Mouse (Mus musculus): ENCODE data around the gene Nupr1l. TPM values are rescaled to one million over a fixed set of nuclear protein-coding genes. Genes with fewer than 3 reads are reported as not detected.

Nupr1l gene
- total and polyA plus RNA-seq, 3 experiments = 1.2 to 11.2 (median 4.0) TPM

DNA sequence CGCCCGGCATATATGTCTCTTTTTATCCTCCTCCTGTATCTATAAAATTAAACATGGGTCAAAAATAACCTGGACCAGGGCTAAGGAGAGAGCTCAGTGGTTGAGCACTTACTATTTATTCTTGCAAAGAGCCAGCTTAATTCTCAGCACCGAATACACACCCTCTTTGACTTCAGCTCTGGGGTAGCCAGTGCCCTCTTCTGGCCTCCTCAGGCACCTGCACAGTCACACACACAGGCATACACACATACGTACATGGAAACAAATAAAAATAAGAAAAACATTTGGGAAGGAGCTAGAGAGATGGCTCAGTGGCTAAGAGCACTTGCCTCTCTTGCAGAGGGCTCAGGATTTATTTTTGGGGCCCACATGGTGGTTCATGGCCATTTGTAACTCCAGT lies 13.6 kb downstream of the Nupr1l start:
- Histone ChIP-seq H3K27me3 (ENCODE audit: insufficient read depth, low read length) (no peaks in the 10 kb centered on the region), H3K4me1 (ENCODE audit: insufficient read depth, low read depth, low read length) (peaks cover 23% of the 10 kb centered on the region), H3K4me3 (ENCODE audit: low read depth, low read length) (no peak overlapping the region), H3K9me3 (replicated peaks) (no peaks in the 10 kb centered on the region), H3K36me3 (replicated peaks) (no peaks in the 10 kb centered on the region)
- ATAC-seq (ENCODE audit: extremely low read depth, insufficient number of reproducible peaks, low FRiP score, poor library complexity, severe bottlenecking) (no peak), DNase-seq (ENCODE audit: low spot score) (no peak)
- TF ChIP-seq GATA1 (IDR thresholded peaks at IDR 0.05; ENCODE audit: borderline replicate concordance, low read length) = no peak
- no peak for TF ChIP-seq POLR2AphosphoS5 (IDR thresholded peaks at IDR 0.05; ENCODE audit: insufficient replicate concordance, low read depth, low read length)
- no peak for TF ChIP-seq TAL1 (conservative IDR thresholded peaks at IDR 0.05; ENCODE audit: low read depth, low read length)
- TF ChIP-seq GATA2 (IDR thresholded peaks at IDR 0.05; ENCODE audit: borderline replicate concordance, low read depth, low read length) = no peak
- TF ChIP-seq CTCF (IDR thresholded peaks at IDR 0.05; ENCODE audit: low read depth, low read length) = no peak

DNA sequence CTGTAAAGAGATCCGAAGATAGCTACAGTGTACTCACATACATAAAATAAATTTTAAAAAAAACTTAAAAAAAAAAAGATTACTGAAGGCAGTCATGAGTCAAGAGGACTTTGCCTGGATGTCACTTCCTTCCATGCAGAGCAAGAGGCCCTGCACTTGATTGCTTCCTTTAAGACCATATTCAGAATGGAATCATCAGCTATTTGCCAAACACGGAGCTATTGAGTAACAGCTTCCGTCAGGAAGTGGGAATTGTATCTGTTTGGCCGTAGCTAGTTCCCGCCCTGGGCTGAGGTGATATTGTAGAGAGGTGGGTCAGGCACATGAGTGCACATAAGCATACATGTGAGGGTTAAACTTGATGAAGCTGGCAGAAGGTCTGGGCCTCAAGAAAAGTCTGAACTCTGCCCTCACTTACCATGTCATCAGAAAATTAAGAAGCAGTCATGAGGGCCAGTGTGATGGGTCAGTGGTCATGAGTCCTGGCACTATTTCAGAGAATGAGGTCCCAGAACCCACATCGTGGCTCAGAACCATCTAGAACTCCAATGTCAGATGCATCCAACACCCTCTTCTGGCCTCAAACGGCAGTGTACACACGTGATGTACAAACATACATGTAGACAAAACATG lies 16.6 kb downstream of the Nupr1l start:
- Histone ChIP-seq H3K4me3 (ENCODE audit: low read depth, low read length) (no peak overlapping the region), H3K4me1 (ENCODE audit: insufficient read depth, low read depth, low read length) (peaks cover 7% of the 10 kb centered on the region), H3K36me3 (replicated peaks) (no peaks in the 10 kb centered on the region), H3K27me3 (ENCODE audit: insufficient read depth, low read length) (no peaks in the 10 kb centered on the region), H3K9me3 (replicated peaks) (no peaks in the 10 kb centered on the region)
- ATAC-seq (ENCODE audit: extremely low read depth, insufficient number of reproducible peaks, low FRiP score, poor library complexity, severe bottlenecking) (no peak), DNase-seq (ENCODE audit: low spot score) (no peak)
- no peak for TF ChIP-seq CTCF (IDR thresholded peaks at IDR 0.05; ENCODE audit: low read depth, low read length)
- no peak for TF ChIP-seq GATA1 (IDR thresholded peaks at IDR 0.05; ENCODE audit: borderline replicate concordance, low read length)
- no peak for TF ChIP-seq TAL1 (conservative IDR thresholded peaks at IDR 0.05; ENCODE audit: low read depth, low read length)
- TF ChIP-seq GATA2 (IDR thresholded peaks at IDR 0.05; ENCODE audit: borderline replicate concordance, low read depth, low read length) = no peak
- TF ChIP-seq POLR2AphosphoS5 (IDR thresholded peaks at IDR 0.05; ENCODE audit: insufficient replicate concordance, low read depth, low read length) = no peak

DNA sequence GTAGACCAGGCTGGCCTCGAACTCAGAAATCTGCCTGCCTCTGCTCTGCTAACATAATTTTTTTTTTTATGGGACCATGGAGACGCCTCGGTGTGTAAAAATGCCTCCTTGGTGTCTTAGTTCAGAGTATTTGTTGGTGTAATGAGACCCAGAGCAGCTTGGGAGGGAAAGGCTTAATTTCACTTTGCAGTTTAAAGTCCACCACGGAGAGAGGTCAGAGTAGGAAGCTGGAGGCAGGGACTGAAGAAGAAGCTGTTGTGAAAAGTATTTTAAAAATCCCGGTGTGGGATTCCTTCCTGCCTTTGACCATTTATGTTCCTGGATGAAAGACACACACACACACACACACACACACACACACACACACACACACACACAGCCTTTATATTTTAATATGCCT lies 17.6 kb downstream of the Nupr1l start:
- H3K4me1 ChIP-seq (ENCODE audit: insufficient read depth, low read depth, low read length) = peaks cover 15% of the 10 kb centered on the region
- no peak for DNase-seq (ENCODE audit: low spot score)
- no peaks in the 10 kb centered on the region for H3K9me3 ChIP-seq (replicated peaks)
- no peaks in the 10 kb centered on the region for H3K36me3 ChIP-seq (replicated peaks)
- TF ChIP-seq GATA1 (IDR thresholded peaks at IDR 0.05; ENCODE audit: borderline replicate concordance, low read length) = no peak
- no peaks in the 10 kb centered on the region for H3K27me3 ChIP-seq (ENCODE audit: insufficient read depth, low read length)
- H3K4me3 ChIP-seq (ENCODE audit: low read depth, low read length) = no peak overlapping the region
- ATAC-seq (ENCODE audit: extremely low read depth, insufficient number of reproducible peaks, low FRiP score, poor library complexity, severe bottlenecking) = no peak

DNA sequence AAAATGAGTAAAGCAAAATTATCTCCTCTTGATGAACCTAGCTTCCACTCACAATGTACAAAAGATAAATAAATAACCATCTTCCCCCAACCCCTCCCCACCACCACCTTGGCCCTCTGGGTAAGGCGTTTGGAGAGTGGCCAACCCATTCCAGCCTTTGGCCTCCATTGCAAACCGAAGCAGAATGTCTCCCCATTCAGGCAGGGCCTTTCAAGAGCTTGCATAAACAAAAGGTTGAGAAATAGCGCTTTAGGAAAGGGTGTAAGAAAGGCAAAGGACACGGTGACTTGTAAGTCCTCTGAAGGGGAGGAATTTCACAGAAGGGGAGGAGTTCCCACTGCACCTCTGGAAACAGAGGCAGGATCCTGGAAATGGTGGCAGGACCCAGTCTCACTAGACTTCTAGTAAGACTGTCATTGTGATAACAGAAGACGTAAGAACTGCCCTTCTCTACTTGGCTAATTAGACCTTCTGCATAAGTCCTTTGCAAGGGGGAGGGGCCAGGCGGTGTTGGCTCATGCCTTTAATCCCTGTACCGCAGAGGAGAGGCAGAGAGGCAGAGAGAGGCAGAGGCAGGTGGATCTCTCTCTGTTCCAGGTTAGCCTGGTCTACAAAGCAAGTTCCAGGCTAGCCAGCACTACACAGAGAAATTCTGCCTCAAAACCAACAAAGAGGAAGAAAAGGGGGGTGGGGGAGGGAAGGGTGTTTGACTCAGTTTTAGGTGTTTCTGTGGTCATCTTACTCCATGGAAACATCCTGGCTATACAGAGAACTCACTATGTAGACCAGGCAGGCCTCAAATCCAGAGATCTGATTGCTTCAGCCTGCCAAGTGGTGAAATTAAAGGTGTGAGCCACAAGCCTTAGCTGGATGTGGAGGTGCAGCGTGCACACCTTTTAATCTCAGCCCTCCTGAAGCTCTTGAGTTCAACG lies 21.9 kb downstream of the Nupr1l start:
- H3K27me3 ChIP-seq (ENCODE audit: insufficient read depth, low read length) = no peaks in the 10 kb centered on the region
- peaks cover 15% of the 10 kb centered on the region for H3K4me1 ChIP-seq (ENCODE audit: insufficient read depth, low read depth, low read length)
- no peak for TF ChIP-seq GATA2 (IDR thresholded peaks at IDR 0.05; ENCODE audit: borderline replicate concordance, low read depth, low read length)
- TF ChIP-seq CTCF (IDR thresholded peaks at IDR 0.05; ENCODE audit: low read depth, low read length) = no peak
- no peak for TF ChIP-seq GATA1 (IDR thresholded peaks at IDR 0.05; ENCODE audit: borderline replicate concordance, low read length)
- TF ChIP-seq TAL1 (conservative IDR thresholded peaks at IDR 0.05; ENCODE audit: low read depth, low read length) = no peak
- no peak for TF ChIP-seq POLR2AphosphoS5 (IDR thresholded peaks at IDR 0.05; ENCODE audit: insufficient replicate concordance, low read depth, low read length)
- peaks cover 2% of the 10 kb centered on the region; the same call in 1 of the 2 replicates for H3K9me3 ChIP-seq (replicated peaks)
- H3K36me3 ChIP-seq (replicated peaks) = no peaks in the 10 kb centered on the region
- no peak overlapping the region for H3K4me3 ChIP-seq (ENCODE audit: low read depth, low read length)
- no peak for ATAC-seq (ENCODE audit: extremely low read depth, insufficient number of reproducible peaks, low FRiP score, poor library complexity, severe bottlenecking)
- DNase-seq (ENCODE audit: low spot score) = no peak

DNA sequence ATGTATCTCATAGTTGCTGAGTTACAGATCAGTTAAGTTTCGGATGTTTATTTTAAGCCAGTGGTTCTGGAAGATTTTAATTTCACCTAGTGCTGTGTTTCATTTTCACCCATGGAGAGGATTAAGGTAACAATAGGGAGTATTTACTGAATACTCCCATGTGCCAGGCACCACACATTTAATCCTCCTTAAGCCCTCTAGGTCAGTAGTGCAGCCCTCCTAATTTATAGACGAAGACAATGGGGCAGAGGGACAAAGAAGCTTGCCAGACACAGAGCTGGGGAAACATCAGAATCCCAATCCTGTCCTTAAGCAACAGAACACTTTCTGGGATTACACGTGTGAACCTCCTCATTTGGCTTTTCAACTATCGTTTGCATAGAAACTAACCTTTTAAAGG lies 28.6 kb downstream of the Nupr1l start:
- peaks cover 2% of the 10 kb centered on the region; the same call in 1 of the 2 replicates for H3K9me3 ChIP-seq (replicated peaks)
- peaks cover 22% of the 10 kb centered on the region for H3K4me1 ChIP-seq (ENCODE audit: insufficient read depth, low read depth, low read length)
- H3K36me3 ChIP-seq (replicated peaks) = no peaks in the 10 kb centered on the region
- ATAC-seq (ENCODE audit: extremely low read depth, insufficient number of reproducible peaks, low FRiP score, poor library complexity, severe bottlenecking) (no peak), DNase-seq (ENCODE audit: low spot score) (no peak)
- TF ChIP-seq GATA1 (IDR thresholded peaks at IDR 0.05; ENCODE audit: borderline replicate concordance, low read length) = no peak
- no peak for TF ChIP-seq CTCF (IDR thresholded peaks at IDR 0.05; ENCODE audit: low read depth, low read length)
- TF ChIP-seq GATA2 (IDR thresholded peaks at IDR 0.05; ENCODE audit: borderline replicate concordance, low read depth, low read length) = no peak
- TF ChIP-seq TAL1 (conservative IDR thresholded peaks at IDR 0.05; ENCODE audit: low read depth, low read length) = no peak
- TF ChIP-seq POLR2AphosphoS5 (IDR thresholded peaks at IDR 0.05; ENCODE audit: insufficient replicate concordance, low read depth, low read length) = no peak
- no peaks in the 10 kb centered on the region for H3K27me3 ChIP-seq (ENCODE audit: insufficient read depth, low read length)
- no peak overlapping the region for H3K4me3 ChIP-seq (ENCODE audit: low read depth, low read length)

DNA sequence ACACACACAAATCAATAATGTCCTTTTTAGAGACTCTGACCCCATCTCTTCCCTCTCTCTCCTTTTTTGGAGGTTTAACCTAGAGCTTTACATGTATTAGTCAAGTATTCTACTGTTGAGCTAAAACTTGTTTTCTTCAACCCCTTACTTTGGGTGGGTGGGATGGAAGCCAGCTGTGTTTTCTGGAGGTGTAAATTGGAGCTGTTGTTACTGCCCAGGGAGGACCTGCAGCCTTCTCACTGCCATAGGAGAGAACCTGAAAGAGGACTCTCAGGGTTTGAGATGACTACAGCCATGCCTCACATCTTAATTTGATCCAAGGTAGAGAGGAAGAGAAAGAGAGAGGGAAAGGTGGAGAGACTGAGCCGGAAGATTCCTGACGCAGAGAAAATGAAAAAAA lies 31.9 kb downstream of the Nupr1l start:
- ATAC-seq (ENCODE audit: extremely low read depth, insufficient number of reproducible peaks, low FRiP score, poor library complexity, severe bottlenecking) (no peak), DNase-seq (ENCODE audit: low spot score) (no peak)
- Histone ChIP-seq H3K4me3 (ENCODE audit: low read depth, low read length) (peak overlapping the region; percentile 71; the same call in 1 of the 2 replicates), H3K27me3 (ENCODE audit: insufficient read depth, low read length) (no peaks in the 10 kb centered on the region), H3K4me1 (ENCODE audit: insufficient read depth, low read depth, low read length) (peaks cover 31% of the 10 kb centered on the region), H3K9me3 (replicated peaks) (no peaks in the 10 kb centered on the region), H3K36me3 (replicated peaks) (peaks cover 10% of the 10 kb centered on the region)
- TF ChIP-seq GATA2 (IDR thresholded peaks at IDR 0.05; ENCODE audit: borderline replicate concordance, low read depth, low read length) = no peak
- no peak for TF ChIP-seq CTCF (IDR thresholded peaks at IDR 0.05; ENCODE audit: low read depth, low read length)
- TF ChIP-seq POLR2AphosphoS5 (IDR thresholded peaks at IDR 0.05; ENCODE audit: insufficient replicate concordance, low read depth, low read length) = no peak
- TF ChIP-seq GATA1 (IDR thresholded peaks at IDR 0.05; ENCODE audit: borderline replicate concordance, low read length) = no peak
- TF ChIP-seq TAL1 (conservative IDR thresholded peaks at IDR 0.05; ENCODE audit: low read depth, low read length) = no peak
